Mouse (Mus musculus) limb, embryonic 12.5 days (tissue): Measurements from ENCODE around the gene Rbfox1. TPM values are rescaled to one million over a fixed set of nuclear protein-coding genes. Genes with fewer than 3 reads are reported as not detected.

Experiments used
- ATAC-seq: fragments of 200-750 bp; cut with Nextera tagmentation; 2 replicates; pipeline ENCODE4 v1.8.0; 2017; ENCODE audit warnings: low read depth, moderate TSS enrichment; ENCODE audit not compliant: insufficient number of reproducible peaks, insufficient read depth, low FRiP score, low TSS enrichment
- H3K27ac ChIP-seq: fragments of 300-500 bp; sonication (generic); 2 replicates; pipeline ENCODE4 v1.5.1; 2016; ENCODE audit warnings: mild to moderate bottlenecking, moderate library complexity
- H3K27me3 ChIP-seq: fragments of 300-500 bp; sonication (generic); 2 replicates; pipeline ENCODE4 v1.6.1; 2016; ENCODE audit warnings: mild to moderate bottlenecking, moderate library complexity
- H3K36me3 ChIP-seq: fragments of 300-500 bp; sonication (generic); 2 replicates; pipeline ENCODE4 v1.6.1; 2016; ENCODE audit warnings: mild to moderate bottlenecking, moderate library complexity
- H3K4me1 ChIP-seq: fragments of 300-500 bp; sonication (generic); replicated peaks from 2 replicates; pipeline ENCODE4 v1.6.1; 2016
- H3K4me2 ChIP-seq: fragments of 300-500 bp; sonication (generic); 2 replicates; pipeline ENCODE4 v1.6.1; 2016; ENCODE audit warnings: mild to moderate bottlenecking, moderate library complexity
- H3K4me3 ChIP-seq: fragments of 300-500 bp; sonication (generic); replicated peaks from 2 replicates; pipeline ENCODE4 v1.5.1; 2016; ENCODE audit warnings: mild to moderate bottlenecking
- H3K9ac ChIP-seq: fragments of 300-500 bp; sonication (generic); replicated peaks from 2 replicates; pipeline ENCODE4 v1.6.1; 2016; ENCODE audit warnings: mild to moderate bottlenecking, moderate library complexity
- H3K9me3 ChIP-seq: fragments of 300-500 bp; sonication (generic); 2 replicates; pipeline ENCODE4 v1.6.1; 2016; ENCODE audit warnings: mild to moderate bottlenecking, moderate library complexity
- WGBS: fragments of 180-500 bp; shearing (Covaris S2); methylation state at CpG from one replicate; pipeline ENCODE4 v1.1.7; 2016; 5-methylcytosine and 5-hydroxymethylcytosine counted together
- polyA plus RNA-seq: library from polyadenylated mRNA; unstranded; fragments of >200 nt; fragmentation: Nextera tagmentation; extraction: Ambion mirVana; gene quantifications from 2 replicates; pipeline ENCODE4 v1.2.1, GENCODE M21; 2016

Rbfox1 gene
- polyA plus RNA-seq, 1 experiment from 2014 or later: 1.9 TPM

DNA sequence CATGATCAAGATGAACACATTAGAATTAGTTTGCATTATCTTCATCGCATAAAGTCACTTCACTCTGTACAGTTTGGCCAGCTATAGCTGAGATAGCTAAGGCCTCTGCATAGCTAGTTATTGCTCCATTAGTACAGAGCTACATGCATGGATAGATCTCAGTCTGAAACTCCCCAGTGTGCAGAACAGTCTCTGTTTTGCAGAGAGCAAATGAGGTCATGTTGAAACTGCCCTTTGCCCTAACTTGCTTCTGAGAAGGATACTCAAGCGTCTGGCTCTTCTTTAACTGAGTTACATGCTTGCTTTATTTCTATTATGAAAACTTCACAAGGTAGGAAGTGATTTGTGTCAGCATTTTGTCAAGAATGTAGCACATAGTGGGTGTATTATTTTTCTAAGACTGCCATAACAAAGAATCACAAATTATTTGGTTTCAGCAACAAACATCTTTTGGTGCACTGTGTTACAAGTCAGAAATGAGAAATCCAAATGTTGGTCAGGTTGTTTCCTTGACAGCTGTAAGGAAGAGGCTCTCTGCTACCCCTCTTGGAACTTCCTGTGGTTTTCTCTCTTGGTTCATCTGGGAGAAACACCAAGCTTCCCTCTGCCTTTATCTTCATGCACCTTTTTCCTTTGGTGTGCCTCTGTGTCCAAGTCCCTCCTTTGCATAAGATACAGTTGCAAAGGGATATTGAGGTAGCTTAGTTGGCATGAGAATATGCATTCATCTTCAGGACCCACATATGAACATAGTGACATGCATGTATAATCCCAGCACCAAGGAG lies 1321.2 kb downstream of the Rbfox1 start:
- Histone ChIP-seq H3K9ac (no peak overlapping the region), H3K4me1 (no peaks in the 10 kb centered on the region), H3K9me3 (no peaks in the 10 kb centered on the region), H3K27ac (no peak overlapping the region), H3K36me3 (no peaks in the 10 kb centered on the region), H3K4me3 (no peak overlapping the region), H3K4me2 (no peak overlapping the region), H3K27me3 (no peaks in the 10 kb centered on the region)
- ATAC-seq: no peak
- WGBS: 79% methylated on average over 2 of the region's 2 CpGs

DNA sequence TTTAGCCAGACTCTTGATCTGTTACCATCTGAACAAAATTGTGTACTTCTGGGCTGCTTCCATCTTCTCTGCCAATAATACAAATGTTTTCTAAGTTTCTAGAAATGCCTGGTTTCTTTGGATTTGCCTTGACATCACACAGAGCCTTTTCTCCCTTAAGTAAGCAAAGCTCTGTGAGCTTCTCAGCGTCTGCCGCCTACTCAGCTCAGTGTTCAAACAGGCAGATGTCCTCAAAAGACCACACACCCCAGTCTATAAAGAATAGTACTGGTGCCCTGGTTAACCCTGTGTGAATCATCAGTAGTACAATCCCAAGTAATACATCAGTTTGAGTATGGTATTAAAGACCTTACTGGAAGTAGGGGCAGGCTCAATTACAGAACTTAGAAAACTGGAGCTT lies 1322.4 kb downstream of the Rbfox1 start:
- Histone ChIP-seq H3K4me3 (no peak overlapping the region), H3K9ac (no peak overlapping the region), H3K4me2 (no peak overlapping the region), H3K27ac (no peak overlapping the region), H3K27me3 (no peaks in the 10 kb centered on the region), H3K36me3 (no peaks in the 10 kb centered on the region), H3K4me1 (no peaks in the 10 kb centered on the region), H3K9me3 (no peaks in the 10 kb centered on the region)
- 68% methylated on average over 2 of the region's 2 CpGs for WGBS
- ATAC-seq: no peak

DNA sequence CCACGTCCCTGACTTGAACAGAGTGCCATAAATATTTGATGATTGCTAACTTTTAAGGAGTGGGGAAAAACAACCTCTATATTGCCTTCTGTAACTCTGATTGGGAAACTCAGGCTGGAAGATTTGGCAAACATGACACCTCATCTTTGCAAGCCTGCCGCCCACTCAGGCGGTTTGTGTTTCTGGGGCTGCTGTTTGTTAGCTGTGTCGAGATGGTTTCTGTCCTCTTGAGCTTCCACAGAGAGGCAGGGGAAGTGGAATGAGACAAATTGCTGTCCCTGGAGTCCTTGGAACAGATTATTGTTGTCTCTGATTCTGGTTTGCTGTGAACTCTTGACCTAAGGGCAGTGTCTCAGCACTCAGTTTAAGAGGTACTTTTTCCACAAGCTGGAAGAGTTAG lies 1327.6 kb downstream of the Rbfox1 start:
- WGBS: 67% methylated on average over 4 of the region's 4 CpGs

DNA sequence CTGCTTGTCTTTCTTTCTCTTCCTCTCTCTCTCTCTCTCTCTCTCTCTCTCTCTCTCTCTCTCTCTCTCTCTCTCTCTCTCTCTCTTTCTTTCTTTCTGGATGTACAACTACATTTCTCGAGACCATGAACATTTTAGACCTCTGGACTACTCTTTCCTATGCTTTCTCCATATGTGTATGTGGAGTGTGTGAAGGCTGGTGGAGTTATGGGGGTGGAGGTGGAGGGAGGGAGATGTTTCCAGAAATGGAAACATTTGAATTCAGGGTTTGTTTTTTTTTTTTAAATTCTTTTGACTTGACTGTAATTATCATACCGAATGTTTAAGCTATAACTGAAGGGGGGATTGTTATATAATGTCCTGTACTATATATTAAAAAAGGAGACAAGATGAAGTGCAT lies 1338.1 kb downstream of the Rbfox1 start:
- 72% methylated on average over 2 of the region's 2 CpGs for WGBS
- Histone ChIP-seq H3K36me3 (no peaks in the 10 kb centered on the region), H3K27ac (no peak overlapping the region), H3K4me1 (no peaks in the 10 kb centered on the region), H3K27me3 (no peaks in the 10 kb centered on the region), H3K9ac (no peak overlapping the region), H3K9me3 (no peaks in the 10 kb centered on the region), H3K4me2 (no peak overlapping the region), H3K4me3 (no peak overlapping the region)
- no peak for ATAC-seq

More for the DNA sequence above, 1327.6 kb downstream of the Rbfox1 start:
- H3K4me3 ChIP-seq: no peak overlapping the region
- no peaks in the 10 kb centered on the region for H3K36me3 ChIP-seq
- no peak overlapping the region for H3K4me2 ChIP-seq
- H3K4me1 ChIP-seq: no peaks in the 10 kb centered on the region
- no peak overlapping the region for H3K27ac ChIP-seq
- H3K9ac ChIP-seq: no peak overlapping the region
- H3K27me3 ChIP-seq: no peaks in the 10 kb centered on the region
- H3K9me3 ChIP-seq: no peaks in the 10 kb centered on the region
- no peak for ATAC-seq

DNA sequence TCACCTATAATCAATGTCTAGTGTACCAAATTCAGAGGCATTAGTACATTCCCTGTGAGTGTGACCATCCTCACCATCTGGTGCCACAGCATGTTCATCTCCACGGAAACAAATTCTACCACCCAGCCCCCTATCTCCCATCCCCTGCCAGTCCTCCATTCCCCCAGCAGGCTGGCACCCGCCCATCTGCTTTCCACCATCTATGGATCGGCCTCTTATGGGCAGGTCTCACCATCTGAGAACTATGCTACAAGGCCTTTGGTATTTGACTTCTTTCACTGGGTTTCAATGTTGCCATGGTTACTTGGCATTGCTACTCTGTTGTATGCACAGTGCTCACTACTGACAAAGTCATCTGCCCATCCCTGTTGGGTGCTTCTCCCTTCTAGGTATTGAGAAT lies 1340.8 kb downstream of the Rbfox1 start:
- Histone ChIP-seq H3K4me1 (no peaks in the 10 kb centered on the region), H3K4me3 (no peak overlapping the region)
- 87% methylated on average over 3 of the region's 3 CpGs for WGBS

DNA sequence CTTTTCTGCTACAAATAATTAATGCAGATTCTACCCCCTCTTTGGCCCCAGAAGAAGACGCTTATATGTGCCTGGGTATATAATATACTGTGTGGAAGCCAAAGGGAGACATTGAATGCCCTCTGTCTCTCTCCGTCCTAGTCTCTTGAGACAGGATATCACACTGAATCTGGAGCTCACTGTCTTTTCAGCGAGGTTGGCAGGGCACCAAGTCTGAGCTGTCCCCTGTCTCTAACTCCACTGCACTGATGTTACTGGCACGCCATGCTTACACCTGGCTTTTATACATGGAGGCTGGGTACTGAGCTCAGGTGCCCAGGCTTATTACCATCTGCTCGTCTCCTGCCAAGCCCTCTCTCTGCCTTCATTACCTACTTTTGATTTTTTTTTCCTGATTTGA lies 1343.1 kb downstream of the Rbfox1 start:
- no peak overlapping the region for H3K27ac ChIP-seq
- H3K4me3 ChIP-seq: no peak overlapping the region
- no peak overlapping the region for H3K9ac ChIP-seq
- no peaks in the 10 kb centered on the region for H3K4me1 ChIP-seq
- H3K36me3 ChIP-seq: no peaks in the 10 kb centered on the region
- no peak overlapping the region for H3K4me2 ChIP-seq
- no peaks in the 10 kb centered on the region for H3K27me3 ChIP-seq
- 83% methylated on average over 5 of the region's 5 CpGs for WGBS
- no peak for ATAC-seq
- H3K9me3 ChIP-seq: no peaks in the 10 kb centered on the region

More for the DNA sequence above, 1340.8 kb downstream of the Rbfox1 start:
- H3K27ac ChIP-seq: no peak overlapping the region
- no peak overlapping the region for H3K9ac ChIP-seq
- H3K9me3 ChIP-seq: no peaks in the 10 kb centered on the region
- no peaks in the 10 kb centered on the region for H3K36me3 ChIP-seq
- no peak for ATAC-seq
- no peaks in the 10 kb centered on the region for H3K27me3 ChIP-seq
- H3K4me2 ChIP-seq: no peak overlapping the region

DNA sequence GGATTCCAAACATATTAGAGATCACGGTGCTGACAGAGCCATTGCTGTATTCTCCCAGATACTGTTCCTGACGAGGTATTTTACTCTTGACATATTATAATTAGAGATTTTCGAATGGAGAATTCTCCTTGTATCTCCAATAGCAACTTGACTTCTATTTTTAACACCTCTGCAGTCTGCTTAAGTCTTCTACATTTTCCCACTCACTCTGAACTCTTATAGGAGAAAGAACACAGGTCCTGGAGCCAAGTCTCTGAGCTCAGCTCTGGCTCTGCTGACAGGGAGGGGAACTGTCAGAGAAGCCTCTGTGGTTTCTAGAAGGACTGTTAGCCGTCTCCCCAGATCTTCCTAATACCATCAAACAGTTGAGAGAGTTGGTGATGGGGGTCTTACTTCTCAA lies 1344.1 kb downstream of the Rbfox1 start:
- Histone ChIP-seq H3K4me3 (no peak overlapping the region), H3K9ac (no peak overlapping the region), H3K36me3 (no peaks in the 10 kb centered on the region), H3K9me3 (no peaks in the 10 kb centered on the region), H3K4me2 (no peak overlapping the region), H3K27me3 (no peaks in the 10 kb centered on the region), H3K4me1 (no peaks in the 10 kb centered on the region), H3K27ac (no peak overlapping the region)
- 68% methylated on average over 4 of the region's 4 CpGs for WGBS
- ATAC-seq: no peak

DNA sequence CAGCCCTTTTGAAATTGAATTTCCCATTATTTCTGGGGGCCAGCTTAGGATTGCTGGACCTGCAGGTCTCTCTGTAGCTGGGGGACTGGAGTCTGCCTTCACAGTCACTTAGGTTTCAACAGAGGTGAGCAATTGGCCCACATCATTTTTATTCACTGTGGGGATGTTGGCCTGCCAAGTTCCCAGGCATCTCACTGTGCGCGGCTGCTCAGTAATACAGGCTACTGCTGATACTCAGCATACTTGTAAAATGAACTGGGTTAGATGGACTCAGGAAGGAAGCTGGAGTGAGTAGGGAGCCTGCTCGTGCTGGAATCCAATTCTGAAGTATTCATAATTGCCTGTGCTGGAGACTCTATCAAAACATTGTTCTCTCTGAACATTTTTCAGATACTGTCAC lies 1356.5 kb downstream of the Rbfox1 start:
- no peaks in the 10 kb centered on the region for H3K36me3 ChIP-seq
- H3K27ac ChIP-seq: no peak overlapping the region
- ATAC-seq: no peak
- WGBS: 75% methylated on average over 3 of the region's 3 CpGs
- H3K27me3 ChIP-seq: no peaks in the 10 kb centered on the region
- no peak overlapping the region for H3K4me2 ChIP-seq
- H3K4me3 ChIP-seq: no peak overlapping the region
- H3K4me1 ChIP-seq: no peaks in the 10 kb centered on the region
- no peak overlapping the region for H3K9ac ChIP-seq
- no peaks in the 10 kb centered on the region for H3K9me3 ChIP-seq

DNA sequence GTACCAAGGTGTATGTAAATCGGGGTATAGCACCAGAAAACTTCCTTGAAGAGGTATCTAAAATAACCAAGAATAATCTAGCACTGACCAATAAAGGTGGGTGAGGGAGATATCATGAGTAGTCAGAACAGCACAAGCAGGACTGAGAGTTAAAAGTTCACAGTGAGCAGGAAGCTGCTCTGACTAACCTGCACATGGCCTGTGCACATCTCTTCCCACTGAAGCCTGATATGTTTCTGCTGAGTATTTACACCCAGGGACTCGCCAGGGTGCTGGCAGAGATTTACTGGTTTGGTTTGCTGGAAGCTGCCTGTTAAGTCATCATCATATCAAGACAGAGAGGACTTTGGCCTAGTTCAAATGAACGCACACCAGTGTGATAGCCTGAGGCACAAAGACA lies 1357.3 kb downstream of the Rbfox1 start:
- Histone ChIP-seq H3K4me3 (no peak overlapping the region), H3K27me3 (no peaks in the 10 kb centered on the region), H3K27ac (no peak overlapping the region), H3K9me3 (no peaks in the 10 kb centered on the region), H3K4me2 (no peak overlapping the region), H3K36me3 (no peaks in the 10 kb centered on the region), H3K9ac (no peak overlapping the region), H3K4me1 (no peaks in the 10 kb centered on the region)
- WGBS: 89% methylated on average over 3 of the region's 3 CpGs
- ATAC-seq: no peak

DNA sequence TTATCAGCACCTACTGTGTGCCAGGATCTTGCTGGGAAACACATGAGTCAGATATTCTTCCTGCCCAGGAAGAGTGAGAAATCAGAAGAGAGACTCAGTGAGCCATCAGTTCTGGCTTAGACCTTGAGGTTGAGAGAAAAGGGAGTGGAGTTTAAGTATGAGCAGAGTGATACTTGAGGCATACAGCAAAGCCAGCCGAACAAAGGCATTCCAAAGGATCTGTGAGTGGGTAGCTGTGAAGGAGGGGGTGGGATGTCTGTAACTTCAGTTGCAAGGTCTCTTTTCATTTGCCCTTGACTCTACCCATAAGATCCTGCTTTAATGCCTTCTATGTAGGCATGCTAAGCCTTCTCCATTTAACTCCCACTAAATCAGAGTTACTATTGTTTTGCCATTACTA lies 1359.2 kb downstream of the Rbfox1 start:
- no peak overlapping the region for H3K27ac ChIP-seq
- no peak overlapping the region for H3K4me2 ChIP-seq
- no peaks in the 10 kb centered on the region for H3K36me3 ChIP-seq
- no peaks in the 10 kb centered on the region for H3K9me3 ChIP-seq
- WGBS: 63% methylated on average over 1 of the region's 1 CpGs
- no peaks in the 10 kb centered on the region for H3K27me3 ChIP-seq
- H3K9ac ChIP-seq: no peak overlapping the region
- H3K4me1 ChIP-seq: no peaks in the 10 kb centered on the region
- H3K4me3 ChIP-seq: no peak overlapping the region
- no peak for ATAC-seq

DNA sequence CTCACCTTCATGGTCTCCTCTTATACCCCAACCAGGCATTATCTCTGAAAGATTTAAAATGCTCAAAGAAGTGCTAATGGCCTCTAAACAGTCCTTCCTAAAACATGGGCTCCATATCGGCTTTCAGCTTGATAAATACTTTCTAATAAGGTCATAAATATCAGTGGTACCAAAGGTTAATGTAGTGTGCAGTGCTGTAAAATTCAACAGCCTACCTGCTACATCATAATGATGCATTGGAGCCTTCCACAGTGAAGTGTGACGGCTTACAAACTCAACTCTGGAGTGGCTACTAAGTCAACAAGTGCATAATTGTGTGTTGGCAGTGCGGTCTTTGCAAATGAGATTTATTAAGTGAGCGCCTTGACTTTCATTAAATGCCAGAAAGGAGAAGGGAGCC lies 1366.5 kb downstream of the Rbfox1 start:
- no peak overlapping the region for H3K27ac ChIP-seq
- no peaks in the 10 kb centered on the region for H3K9me3 ChIP-seq
- 46% methylated on average over 4 of the region's 4 CpGs for WGBS
- H3K9ac ChIP-seq: no peak overlapping the region
- ATAC-seq: no peak
- no peaks in the 10 kb centered on the region for H3K36me3 ChIP-seq
- H3K4me1 ChIP-seq: no peaks in the 10 kb centered on the region
- no peaks in the 10 kb centered on the region for H3K27me3 ChIP-seq
- H3K4me2 ChIP-seq: no peak overlapping the region
- no peak overlapping the region for H3K4me3 ChIP-seq

DNA sequence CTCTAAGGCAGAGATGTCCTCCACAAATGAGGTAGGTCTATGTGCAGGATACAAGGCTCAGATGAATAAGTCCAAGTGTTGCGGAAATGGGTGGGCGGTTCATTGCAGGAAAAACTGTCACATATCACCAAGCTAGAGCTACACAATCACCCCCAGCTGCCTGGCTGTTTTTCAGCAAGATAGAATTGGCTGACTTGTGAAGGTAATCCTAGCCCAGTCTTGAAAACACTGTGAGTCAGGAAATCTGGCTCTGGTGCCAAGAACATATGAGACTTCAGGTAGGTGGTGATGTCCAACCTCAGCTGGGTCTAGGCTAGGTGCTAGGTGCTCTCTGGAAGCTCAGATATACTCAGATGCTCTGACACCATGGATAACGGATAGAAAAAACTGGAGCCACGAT lies 1372.2 kb downstream of the Rbfox1 start:
- Histone ChIP-seq H3K9ac (no peak overlapping the region), H3K9me3 (no peaks in the 10 kb centered on the region), H3K27me3 (no peaks in the 10 kb centered on the region), H3K4me2 (no peak overlapping the region), H3K4me3 (no peak overlapping the region), H3K4me1 (no peaks in the 10 kb centered on the region), H3K27ac (no peak overlapping the region), H3K36me3 (no peaks in the 10 kb centered on the region)
- ATAC-seq: no peak
- WGBS: 97% methylated on average over 4 of the region's 4 CpGs
